Mouse (Mus musculus) G1E (cell line): Measurements from ENCODE around the gene Tescl.

Experiments used
- CTCF ChIP-seq: IDR thresholded peaks from 2 replicates; pipeline ENCODE4 v1.5.1; 2012; ENCODE audit warnings: low read depth, low read length, inconsistent platforms, mixed read lengths
- GATA1 ChIP-seq: IDR thresholded peaks from 2 replicates; pipeline ENCODE4 v1.6.1; 2012; ENCODE audit warnings: borderline replicate concordance, low read length, inconsistent platforms, mixed read lengths

- TF ChIP-seq GATA1 (no peak), CTCF (no peak)
These were observed 8.0 kb downstream of the Tescl start for GRCm38 (mm10) chr7:24325675-24326128.
